10 mouse cellular contexts compared by ENCODE assay signal in genomic region chr8:123155177-123155576, GRCm38 (mm10). TPM values are rescaled to one million over a fixed set of nuclear protein-coding genes. Genes with fewer than 3 reads are reported as not detected.
DNase-seq lines count a peak whose midpoint lies in the region; ATAC-seq and TF ChIP-seq lines count a peak whose summit lies in the region.
"Had no signal": no experiment of that assay in that cellular context is flagged by ENCODE, and none has a peak within 500 bp of the region (broad histone marks: within the 10 kb centered on the region; RNA-seq: fewer than 3 reads in every experiment).

No protein-coding gene starts in this region.

- no peaks in the 10 kb centered on the region for H3K27me3 ChIP-seq in cerebellum, adult 2 months (ENCODE audit: control insufficient read depth, insufficient read depth, low read length)
- H3K27me3 ChIP-seq in neural tube, embryonic 15.5 days (replicated peaks): no peaks in the 10 kb centered on the region
- H3K27me3 ChIP-seq: forebrain, embryonic 13.5 days had no signal

- H3K9ac ChIP-seq in neural tube, embryonic 15.5 days (replicated peaks): no peak overlapping the region
- H3K9ac ChIP-seq: forebrain, embryonic 13.5 days had no signal

- peak in 1 of 2 experiments; percentile 33 for DNase-seq in cerebellum, adult 2 months
- no peak for DNase-seq in cerebellum, postnatal 4 days (ENCODE audit: low spot score in 2 of 2)
- no peak for DNase-seq in layer of hippocampus, adult 2 months (ENCODE audit: low spot score in 2 of 2)
- DNase-seq in layer of hippocampus, postnatal 25 days (ENCODE audit: extremely low spot score in 1 of 2, low spot score in 1 of 2): no peak
- peak; percentile 55 for DNase-seq in lung, postnatal 25 days (ENCODE audit: low spot score)
- DNase-seq in spleen, postnatal 4 days (ENCODE audit: low spot score in 2 of 2): no peak

- no peak for TF ChIP-seq POLR2A in cerebellum, adult 2 months (IDR thresholded peaks at IDR 0.05; ENCODE audit: borderline replicate concordance, insufficient read depth, low read length)

- no peaks in the 10 kb centered on the region for H3K36me3 ChIP-seq in neural tube, embryonic 15.5 days

- 0 out of 2 replicates have a peak, but pooled peaks have one; percentile 35 for ATAC-seq in erythroblast, adult 5-6 weeks (replicated peaks; ENCODE audit: low FRiP score, poor library complexity, severe bottlenecking)
- ATAC-seq in neural tube, embryonic 15.5 days (ENCODE audit: low FRiP score): no peak
- ATAC-seq: forebrain, embryonic 13.5 days had no signal

- H3K27ac ChIP-seq in cerebellum, adult 2 months (ENCODE audit: insufficient read depth, low read length): no peak overlapping the region
- no peak overlapping the region for H3K27ac ChIP-seq in layer of hippocampus, adult 2 months
- no peak overlapping the region for H3K27ac ChIP-seq in neural tube, embryonic 15.5 days (replicated peaks)
- H3K27ac ChIP-seq: forebrain, embryonic 13.5 days had no signal

- no peaks in the 10 kb centered on the region for H3K9me3 ChIP-seq in neural tube, embryonic 15.5 days (replicated peaks)
- H3K9me3 ChIP-seq: forebrain, embryonic 13.5 days had no signal

- 48% methylated on average over 5 of the region's 5 CpGs for WGBS in cerebellum, adult 2 months
- WGBS in neural tube, embryonic 15.5 days: 82% methylated on average over 5 of the region's 5 CpGs

- H3K4me3 ChIP-seq in cerebellum, adult 2 months (replicated peaks; ENCODE audit: insufficient read depth, low read depth, low read length): no peak overlapping the region
- no peak overlapping the region for H3K4me3 ChIP-seq in layer of hippocampus, adult 2 months
- H3K4me3 ChIP-seq in neural tube, embryonic 15.5 days (replicated peaks): no peak overlapping the region
- H3K4me3 ChIP-seq: forebrain, embryonic 13.5 days had no signal

- TF ChIP-seq CTCF in cerebellum, adult 2 months (IDR thresholded peaks at IDR 0.05; ENCODE audit: borderline replicate concordance, insufficient read depth, low read depth, low read length): peak; percentile 71
- TF ChIP-seq CTCF in layer of hippocampus, adult 2 months (conservative IDR thresholded peaks at IDR 0.05): peak; percentile 54

- H3K4me1 ChIP-seq in cerebellum, adult 2 months (ENCODE audit: control insufficient read depth, insufficient read depth, low read length): no peaks in the 10 kb centered on the region
- H3K4me1 ChIP-seq in neural tube, embryonic 15.5 days: no peaks in the 10 kb centered on the region
- H3K4me1 ChIP-seq: forebrain, embryonic 13.5 days had no signal

- no peak overlapping the region for H3K4me2 ChIP-seq in neural tube, embryonic 15.5 days
- H3K4me2 ChIP-seq: forebrain, embryonic 13.5 days had no signal

RNA-seq across cellular contexts. Expression of gene Sult5a1, which starts 2.9 kb away (rescaled TPM):
- polyA plus RNA-seq in cerebellum, adult 2 months (2012; rRNA removed): 0.39 and 0.60 TPM in 2 replicates
- 1 to 10 TPM; 2.0 to 2.8 TPM for total RNA-seq in layer of hippocampus, adult 2 months (2021)
- 1 to 10 TPM; 2.0 to 2.5 TPM for total RNA-seq in layer of hippocampus, postnatal 25 days (2021)
- not detected in 2 replicates for total RNA-seq in erythroblast, adult 5-6 weeks (2015; ENCODE audit: low replicate concordance)
- total RNA-seq in erythroblast, adult 5-6 weeks (2017; ENCODE audit: low replicate concordance): not detected in 2 replicates
- polyA plus RNA-seq in neural tube, embryonic 15.5 days (2015; fragmentation: Nextera tagmentation; extraction: Ambion mirVana): 2.2 and 3.4 TPM in 2 replicates
- total RNA-seq: neutrophil, adult 5-6 weeks had no signal

RNA-seq across cellular contexts. Expression of gene Dpep1, which starts 30.9 kb away (rescaled TPM):
- polyA plus RNA-seq in cerebellum, adult 2 months (2012; rRNA removed): 0.16 and 0.59 TPM in 2 replicates
- total RNA-seq in layer of hippocampus, adult 2 months (2021): under 1 TPM in 1 of 2 experiments, not detected in 1; 0.37 TPM
- under 1 TPM; 0.17 to 0.23 TPM for total RNA-seq in layer of hippocampus, postnatal 25 days (2021)
- 1.3 TPM in 1 of 2 replicates, not detected in the other for total RNA-seq in erythroblast, adult 5-6 weeks (2015; ENCODE audit: low replicate concordance)
- not detected in 2 replicates for total RNA-seq in erythroblast, adult 5-6 weeks (2017; ENCODE audit: low replicate concordance)
- 0.41 and 1.1 TPM in 2 replicates for polyA plus RNA-seq in neural tube, embryonic 15.5 days (2015; fragmentation: Nextera tagmentation; extraction: Ambion mirVana)
- total RNA-seq: neutrophil, adult 5-6 weeks had no signal
- polyA plus RNA-seq: forebrain, embryonic 13.5 days had no signal

RNA-seq across cellular contexts. Expression of gene Cpne7, which starts 38.0 kb away (rescaled TPM):
- 6.2 and 7.1 TPM in 2 replicates for polyA plus RNA-seq in cerebellum, adult 2 months (2012; rRNA removed)
- 100 to 1,000 TPM; 257 to 313 TPM for total RNA-seq in layer of hippocampus, adult 2 months (2021)
- total RNA-seq in layer of hippocampus, postnatal 25 days (2021): 100 to 1,000 TPM; 273 to 300 TPM
- not detected in 2 replicates for total RNA-seq in erythroblast, adult 5-6 weeks (2015; ENCODE audit: low replicate concordance)
- not detected in 2 replicates for total RNA-seq in erythroblast, adult 5-6 weeks (2017; ENCODE audit: low replicate concordance)
- polyA plus RNA-seq in neural tube, embryonic 15.5 days (2015; fragmentation: Nextera tagmentation; extraction: Ambion mirVana): 3.7 and 4.7 TPM in 2 replicates

RNA-seq across cellular contexts. Expression of gene Rpl13, which starts 53.0 kb away (rescaled TPM):
- polyA plus RNA-seq in cerebellum, adult 2 months (2012; rRNA removed): 829 and 864 TPM in 2 replicates
- 100 to 1,000 TPM; 418 to 466 TPM for total RNA-seq in layer of hippocampus, adult 2 months (2021)
- 100 to 1,000 TPM; 378 to 449 TPM for total RNA-seq in layer of hippocampus, postnatal 25 days (2021)
- total RNA-seq in erythroblast, adult 5-6 weeks (2015; ENCODE audit: low replicate concordance): 279 and 298 TPM in 2 replicates
- 472 and 492 TPM in 2 replicates for total RNA-seq in erythroblast, adult 5-6 weeks (2017; ENCODE audit: low replicate concordance)
- 659 and 826 TPM in 2 replicates for polyA plus RNA-seq in neural tube, embryonic 15.5 days (2015; fragmentation: Nextera tagmentation; extraction: Ambion mirVana)

RNA-seq across cellular contexts. Expression of gene Chmp1a, which starts 57.4 kb away (rescaled TPM):
- polyA plus RNA-seq in cerebellum, adult 2 months (2012; rRNA removed): 95.0 and 98.2 TPM in 2 replicates
- total RNA-seq in layer of hippocampus, adult 2 months (2021): 100 to 1,000 TPM; 102 to 111 TPM
- total RNA-seq in layer of hippocampus, postnatal 25 days (2021): 100 to 1,000 TPM; 112 to 116 TPM
- total RNA-seq in erythroblast, adult 5-6 weeks (2015; ENCODE audit: low replicate concordance): 19.2 and 24.9 TPM in 2 replicates
- total RNA-seq in erythroblast, adult 5-6 weeks (2017; ENCODE audit: low replicate concordance): 17.0 and 24.1 TPM in 2 replicates
- polyA plus RNA-seq in neural tube, embryonic 15.5 days (2015; fragmentation: Nextera tagmentation; extraction: Ambion mirVana): 174 and 182 TPM in 2 replicates

Comparison
In these comparisons a context has a peak if more than half of its experiments do, and no peak if none do; other contexts are left out.
1. RNA of gene Cpne7, which starts 38.0 kb away (total RNA-seq): 257 to 313 TPM in layer of hippocampus, adult 2 months and 273 to 300 TPM in layer of hippocampus, postnatal 25 days; not detected in erythroblast, adult 5-6 weeks; every median in the first group is over 100 times any median in the second.